Mouse (Mus musculus) MEL (cell line): ENCODE data around the gene H3f3a. TPM values are rescaled to one million over a fixed set of nuclear protein-coding genes. Genes with fewer than 3 reads are reported as not detected.

Experiments
- DNase-seq: peaks from one replicate; pipeline ENCODE4 v3.0.0; 2011; ENCODE audit warnings: low read depth, low spot score
- H3K27ac ChIP-seq: 2 replicates; pipeline ENCODE4 v1.5.1; 2012; ENCODE audit warnings: low read depth, mild to moderate bottlenecking, control low read depth, low read length, moderate library complexity; ENCODE audit not compliant: control insufficient read depth
- H3K27me3 ChIP-seq, 2 experiments: fragments of 150-350 bp in 1 of 2; sonication (generic) in 1 of 2; 2 replicates each; pipeline ENCODE4 v1.6.1; 2012; ENCODE audit warnings: low read length in 2 of 2, mild to moderate bottlenecking in 2 of 2, improper control_type of control experiment in 1 of 2, moderate library complexity in 1 of 2; ENCODE audit not compliant: insufficient read depth in 2 of 2, control insufficient read depth in 1 of 2
- H3K36me3 ChIP-seq, 2 experiments: 2 replicates each; pipeline ENCODE4 v1.6.1; 2012 to 2014; ENCODE audit warnings: low read length in 2 of 2, improper control_type of control experiment in 1 of 2, inconsistent platforms in 1 of 2, mild to moderate bottlenecking in 1 of 2; ENCODE audit not compliant: insufficient read depth in 2 of 2, control insufficient read depth in 1 of 2
- H3K4me1 ChIP-seq, 2 experiments: fragments of 150-350 bp in 1 of 2; sonication (generic) in 1 of 2; 2 replicates each; pipeline ENCODE4 v1.6.1; 2012; ENCODE audit warnings: low read length in 2 of 2, improper control_type of control experiment in 1 of 2, mild to moderate bottlenecking in 1 of 2; ENCODE audit not compliant: insufficient read depth in 2 of 2, control insufficient read depth in 1 of 2
- H3K4me3 ChIP-seq, 2 experiments: fragments of 150-350 bp in 1 of 2; sonication (generic) in 1 of 2; 2 replicates each; pipeline ENCODE4 v1.5.1; 2012; ENCODE audit warnings: low read depth in 2 of 2, low read length in 2 of 2, mild to moderate bottlenecking in 2 of 2, moderate library complexity in 2 of 2, control low read depth in 1 of 2, improper control_type of control experiment in 1 of 2; ENCODE audit not compliant: control insufficient read depth in 1 of 2, insufficient read depth in 1 of 2
- H3K79me2 ChIP-seq: 2 replicates; pipeline ENCODE4 v1.6.1; 2012; ENCODE audit warnings: mild to moderate bottlenecking, low read length, moderate library complexity; ENCODE audit not compliant: control insufficient read depth, poor library complexity, insufficient read depth
- H3K9ac ChIP-seq: 2 replicates; pipeline ENCODE4 v1.6.1; 2012; ENCODE audit warnings: low read depth, mild to moderate bottlenecking, control low read depth, low read length, moderate library complexity; ENCODE audit not compliant: control insufficient read depth, poor library complexity, severe bottlenecking
- H3K9me3 ChIP-seq: fragments of 150-350 bp; sonication (generic); replicated peaks from 2 replicates; pipeline ENCODE4 v1.6.1; 2012; ENCODE audit warnings: mild to moderate bottlenecking, low read length, improper control_type of control experiment, moderate library complexity; ENCODE audit not compliant: insufficient read depth
- CHD2 ChIP-seq: IDR thresholded peaks from 2 replicates; pipeline ENCODE4 v1.6.1; 2011; ENCODE audit warnings: low read length, improper control_type of control experiment
- CTCF ChIP-seq, 3 experiments: IDR thresholded peaks in 2 of 3; conservative IDR thresholded peaks in 1 of 3; 2 replicates each; pipeline ENCODE4 v1.5.1; 2011 to 2012; ENCODE audit warnings: low read length in 3 of 3, low read depth in 2 of 3, mild to moderate bottlenecking in 2 of 3, improper control_type of control experiment in 1 of 3, inconsistent platforms in 1 of 3, mixed read lengths in 1 of 3, moderate library complexity in 1 of 3; ENCODE audit not compliant: control insufficient read depth in 1 of 3, insufficient read depth in 1 of 3, poor library complexity in 1 of 3, severe bottlenecking in 1 of 3
- ELF1 ChIP-seq: IDR thresholded peaks from 2 replicates; pipeline ENCODE4 v1.6.1; 2014; ENCODE audit warnings: low read depth, mild to moderate bottlenecking, inconsistent platforms, low read length, improper control_type of control experiment, moderate library complexity
- GABPA ChIP-seq: IDR thresholded peaks from 2 replicates; pipeline ENCODE4 v1.6.1; 2012; ENCODE audit warnings: low read depth, mild to moderate bottlenecking, inconsistent platforms, low read length, improper control_type of control experiment, moderate library complexity
- GATA1 ChIP-seq: IDR thresholded peaks from 2 replicates; pipeline ENCODE4 v1.6.1; 2011; ENCODE audit warnings: low read depth, low read length, improper control_type of control experiment
- HCFC1 ChIP-seq: IDR thresholded peaks from 2 replicates; pipeline ENCODE4 v1.6.1; 2012; ENCODE audit warnings: low read depth, mild to moderate bottlenecking, inconsistent platforms, low read length, improper control_type of control experiment, moderate library complexity
- JUND ChIP-seq: IDR thresholded peaks from 2 replicates; pipeline ENCODE4 v1.6.1; 2011; ENCODE audit warnings: low read depth, mild to moderate bottlenecking, improper control_type of control experiment, low read length
- KAT2A ChIP-seq: conservative IDR thresholded peaks from 2 replicates; pipeline ENCODE4 v1.6.1; 2012; ENCODE audit warnings: low read depth, low read length, improper control_type of control experiment, inconsistent platforms
- MXI1 ChIP-seq: IDR thresholded peaks from 2 replicates; pipeline ENCODE4 v1.6.1; 2011; ENCODE audit warnings: mild to moderate bottlenecking, low read depth, low read length, improper control_type of control experiment
- NELFE ChIP-seq: IDR thresholded peaks from 2 replicates; pipeline ENCODE4 v1.6.1; 2011; ENCODE audit warnings: low read depth, low read length, improper control_type of control experiment
- NRF1 ChIP-seq: IDR thresholded peaks from 2 replicates; pipeline ENCODE4 v1.6.1; 2014; ENCODE audit warnings: low read depth, mild to moderate bottlenecking, inconsistent platforms, low read length, improper control_type of control experiment, moderate library complexity; ENCODE audit not compliant: poor library complexity, insufficient read depth, severe bottlenecking
- POLR2AphosphoS2 ChIP-seq: IDR thresholded peaks from 2 replicates; pipeline ENCODE4 v1.6.1; 2011; ENCODE audit warnings: low read length, improper control_type of control experiment
- SIN3A ChIP-seq: IDR thresholded peaks from 2 replicates; pipeline ENCODE4 v1.6.1; 2012; ENCODE audit warnings: low read length, improper control_type of control experiment, inconsistent platforms
- TCF12 ChIP-seq: IDR thresholded peaks from 2 replicates; pipeline ENCODE4 v1.6.1; 2014; ENCODE audit warnings: low read depth, mild to moderate bottlenecking, inconsistent platforms, low read length, improper control_type of control experiment, moderate library complexity
- UBTF ChIP-seq: IDR thresholded peaks from 2 replicates; pipeline ENCODE4 v1.6.1; 2012; ENCODE audit warnings: low read depth, mild to moderate bottlenecking, inconsistent platforms, low read length, improper control_type of control experiment, moderate library complexity, borderline replicate concordance; ENCODE audit not compliant: insufficient read depth
- USF1 ChIP-seq: IDR thresholded peaks from 2 replicates; pipeline ENCODE4 v1.6.1; 2014; ENCODE audit warnings: low read depth, mild to moderate bottlenecking, inconsistent platforms, low read length, improper control_type of control experiment, moderate library complexity
- ZNF384 ChIP-seq: IDR thresholded peaks from 2 replicates; pipeline ENCODE4 v1.6.1; 2012; ENCODE audit warnings: low read depth, mild to moderate bottlenecking, inconsistent platforms, low read length, improper control_type of control experiment
- polyA plus RNA-seq, 2 experiments: library from polyadenylated mRNA; stranded (reverse) in 1 of 2; unstranded in 1 of 2; fragments of >175 nt in 1 of 2; fragments of >200 nt in 1 of 2; gene quantifications; 2 replicates each; pipeline versions ENCODE4 v1.2.1 to v1.2.4; 2012; ENCODE audit warnings: low replicate concordance in 2 of 2, low read depth in 1 of 2; ENCODE audit not compliant: insufficient read length in 2 of 2, insufficient read depth in 1 of 2, missing spikeins in 1 of 2
- total RNA-seq: library from RNA; depleted of rRNA; stranded (reverse); fragments of 300-350 nt; gene quantifications from 2 replicates; pipeline ENCODE4 v1.2.3, GENCODE M21; 2012

The H3f3a gene
- total and polyA plus RNA-seq, 3 experiments: 265 to 903 (median 574) TPM

DNA sequence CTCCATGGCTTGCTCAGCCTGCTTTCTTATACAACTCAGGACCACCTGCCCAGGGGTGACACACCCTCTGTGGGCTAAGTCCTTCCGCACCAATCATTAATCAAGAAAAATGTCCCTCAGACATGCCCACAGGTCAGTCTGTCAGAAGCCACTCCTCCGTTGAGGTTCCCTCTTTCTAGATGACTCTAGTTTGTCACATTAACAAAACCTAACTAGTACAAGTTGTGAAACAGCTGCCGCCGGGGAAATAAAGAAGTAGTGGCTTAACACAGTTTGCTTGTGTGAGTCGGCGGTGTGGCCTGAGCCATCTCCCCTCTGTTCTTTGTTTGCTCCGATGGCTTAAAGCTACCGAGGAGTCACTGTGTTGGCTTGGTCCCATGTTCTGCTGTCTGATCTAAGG is 51.1 kb downstream of the H3f3a start:
- no peaks in the 10 kb centered on the region for H3K9me3 ChIP-seq
- no peak for DNase-seq
- H3K4me1 ChIP-seq: peaks cover 3 to 14% of the 10 kb centered on the region in 2 experiments; a peak in 3 of 4 replicates
- H3K27me3 ChIP-seq: no peaks in the 10 kb centered on the region
- H3K9ac ChIP-seq: no peak overlapping the region
- no peaks in the 10 kb centered on the region; a peak in 1 of 4 replicates for H3K36me3 ChIP-seq
- TF ChIP-seq TCF12: no peak
- TF ChIP-seq SIN3A: no peak
- H3K4me3 ChIP-seq: no peak overlapping the region
- no peaks in the 10 kb centered on the region; the same call in 1 of the 2 replicates for H3K79me2 ChIP-seq
- H3K27ac ChIP-seq: no peak overlapping the region

DNA sequence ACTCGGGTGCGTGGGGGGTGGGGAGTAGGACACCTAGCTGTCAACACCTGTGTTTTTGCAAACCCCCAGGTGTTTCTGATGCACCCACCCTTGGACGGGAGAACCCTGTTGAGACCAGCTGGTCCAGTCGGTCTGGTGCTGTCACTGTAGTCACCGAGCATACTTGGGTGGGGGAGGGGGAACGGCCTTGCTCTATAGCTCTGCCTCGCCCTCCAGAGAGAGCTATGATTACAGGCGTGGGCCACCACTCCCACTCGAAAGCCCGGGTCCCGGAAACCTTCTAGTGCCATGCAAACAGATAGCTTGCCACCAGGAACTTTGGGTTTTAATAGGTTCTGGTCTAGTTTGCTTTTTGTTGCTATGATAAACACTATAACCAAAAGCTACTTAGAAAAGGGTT is 51.6 kb downstream of the H3f3a start:
- Histone ChIP-seq H3K9me3 (no peaks in the 10 kb centered on the region), H3K27me3 (no peaks in the 10 kb centered on the region), H3K4me3 (no peak overlapping the region), H3K4me1 (peaks cover 2 to 9% of the 10 kb centered on the region in 2 experiments; a peak in 3 of 4 replicates), H3K9ac (no peak overlapping the region), H3K79me2 (no peaks in the 10 kb centered on the region), H3K36me3 (no peaks in the 10 kb centered on the region; a peak in 1 of 4 replicates), H3K27ac (no peak overlapping the region)
- TF ChIP-seq NRF1 (no peak), MXI1 (no peak), USF1 (no peak), ELF1 (no peak), CHD2 (no peak), GABPA (no peak), CTCF (IDR thresholded peaks at IDR 0.05 in 2 of 3, conservative IDR thresholded peaks at IDR 0.05 in 1 of 3; ENCODE audit: control insufficient read depth in 1 of 3, insufficient read depth in 1 of 3, low read depth in 2 of 3, low read length in 3 of 3, poor library complexity in 1 of 3, severe bottlenecking in 1 of 3) (no peak), GATA1 (no peak)
- DNase-seq: no peak

DNA sequence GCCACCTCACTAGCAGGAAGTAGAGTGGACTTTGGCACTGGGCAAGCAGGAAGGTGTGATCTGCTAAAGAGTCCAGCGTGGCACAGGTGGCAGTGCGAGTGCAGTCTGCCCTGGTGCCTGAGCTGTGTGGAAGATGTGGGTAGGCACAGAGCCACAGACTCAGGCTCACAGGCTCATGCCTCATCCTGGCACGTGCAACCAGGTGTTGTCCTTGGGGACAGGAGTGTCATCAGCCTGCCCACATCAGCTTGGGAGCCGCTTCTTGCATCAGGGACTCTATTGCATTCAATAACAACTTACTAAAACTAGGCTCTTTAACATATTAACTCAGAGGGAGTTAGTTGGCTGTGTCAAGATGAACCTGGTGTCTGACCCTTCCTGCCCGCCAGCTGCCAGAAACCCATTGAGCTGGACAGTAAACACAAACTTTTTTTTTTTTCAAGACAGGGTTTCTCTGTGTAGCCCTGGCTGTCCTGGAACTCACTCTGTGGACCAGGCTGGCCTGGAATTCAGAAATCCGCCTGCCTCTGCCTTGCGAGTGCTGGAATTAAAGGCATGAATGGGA is 55.7 kb downstream of the H3f3a start:
- Histone ChIP-seq H3K9ac (no peak overlapping the region), H3K4me3 (no peak overlapping the region), H3K79me2 (no peaks in the 10 kb centered on the region), H3K9me3 (no peaks in the 10 kb centered on the region), H3K4me1 (no peaks in the 10 kb centered on the region), H3K27ac (no peak overlapping the region), H3K36me3 (peaks cover 0 to 2% of the 10 kb centered on the region in 2 experiments; a peak in 1 of 4 replicates), H3K27me3 (no peaks in the 10 kb centered on the region)
- no peak for TF ChIP-seq HCFC1
- no peak for TF ChIP-seq NELFE
- TF ChIP-seq UBTF: no peak
- TF ChIP-seq POLR2AphosphoS2: no peak
- TF ChIP-seq KAT2A: no peak
- no peak for TF ChIP-seq TCF12
- TF ChIP-seq USF1: no peak
- no peak for TF ChIP-seq CTCF (IDR thresholded peaks at IDR 0.05 in 2 of 3, conservative IDR thresholded peaks at IDR 0.05 in 1 of 3; ENCODE audit: control insufficient read depth in 1 of 3, insufficient read depth in 1 of 3, low read depth in 2 of 3, low read length in 3 of 3, poor library complexity in 1 of 3, severe bottlenecking in 1 of 3)
- no peak for TF ChIP-seq SIN3A
- no peak for TF ChIP-seq JUND
- TF ChIP-seq ZNF384: no peak
- no peak for DNase-seq
